Mouse (Mus musculus) CH12.LX (cell line): ENCODE measurements around the gene Tmem100. TPM values are rescaled to one million over a fixed set of nuclear protein-coding genes. Genes with fewer than 3 reads are reported as not detected.

Source experiments
- DNase-seq: peaks from one replicate; pipeline ENCODE4 v3.0.0-alpha.2; 2013; ENCODE audit errors: extremely low read depth
- H3K27ac ChIP-seq: 2 replicates; pipeline ENCODE4 v1.5.1; 2012; ENCODE audit warnings: low read depth, mild to moderate bottlenecking, control low read depth, moderate library complexity; ENCODE audit not compliant: insufficient read depth
- H3K27me3 ChIP-seq: replicated peaks from 2 replicates; pipeline ENCODE3; 2012; ENCODE audit warnings: inconsistent platforms
- H3K36me3 ChIP-seq, 2 experiments: replicated peaks in 1 of 2; 2 replicates each; pipeline versions ENCODE3 to v1.6.1; 2012; ENCODE audit warnings: inconsistent platforms in 1 of 2, low read length in 1 of 2, mild to moderate bottlenecking in 1 of 2, mixed read lengths in 1 of 2, moderate library complexity in 1 of 2; ENCODE audit not compliant: control insufficient read depth in 1 of 2, insufficient read depth in 1 of 2
- H3K4me1 ChIP-seq, 2 experiments: 2 replicates each; pipeline ENCODE4 v1.6.1; 2012; ENCODE audit warnings: inconsistent platforms in 1 of 2, moderate library complexity in 1 of 2; ENCODE audit not compliant: insufficient read depth in 2 of 2, control insufficient read depth in 1 of 2
- H3K4me2 ChIP-seq: 2 replicates; pipeline ENCODE4 v1.6.1; 2012; ENCODE audit warnings: low read depth, mild to moderate bottlenecking, control low read depth; ENCODE audit not compliant: poor library complexity, insufficient read depth, severe bottlenecking
- H3K4me3 ChIP-seq, 3 experiments: fragments of 150-350 bp in 1 of 3; sonication (generic) in 1 of 3; replicated peaks in 1 of 3; 2 replicates each; pipeline versions ENCODE3 to v1.5.1; 2011 to 2012; ENCODE audit warnings: low read depth in 2 of 3, low read length in 2 of 3, mild to moderate bottlenecking in 2 of 3, moderate library complexity in 2 of 3, control low read depth in 1 of 3, improper control_type of control experiment in 1 of 3, inconsistent platforms in 1 of 3, mixed read lengths in 1 of 3; ENCODE audit not compliant: poor library complexity in 1 of 3
- H3K79me2 ChIP-seq: replicated peaks from 2 replicates; pipeline ENCODE4 v1.6.1; 2012; ENCODE audit warnings: mild to moderate bottlenecking, moderate library complexity; ENCODE audit not compliant: control insufficient read depth, poor library complexity, insufficient read depth, severe bottlenecking; ENCODE audit errors: extremely low read depth
- H3K9ac ChIP-seq: 2 replicates; pipeline ENCODE4 v1.6.1; 2012; ENCODE audit warnings: low read depth, mild to moderate bottlenecking, control low read depth, moderate library complexity; ENCODE audit not compliant: insufficient read depth
- H3K9me3 ChIP-seq: replicated peaks from 2 replicates; pipeline ENCODE3; 2012; ENCODE audit warnings: low read length, inconsistent platforms, mixed read lengths
- CHD1 ChIP-seq: IDR thresholded peaks from 2 replicates; pipeline ENCODE4 v1.6.1; 2012; ENCODE audit warnings: low read depth, low read length, improper control_type of control experiment, inconsistent platforms
- CHD2 ChIP-seq: IDR thresholded peaks from 2 replicates; pipeline ENCODE4 v1.6.1; 2011; ENCODE audit warnings: low read length, improper control_type of control experiment
- CTCF ChIP-seq, 2 experiments: IDR thresholded peaks in 1 of 2; conservative IDR thresholded peaks in 1 of 2; 2 replicates each; pipeline ENCODE4 v1.5.1; 2011 to 2012; ENCODE audit warnings: low read depth in 2 of 2, low read length in 2 of 2, improper control_type of control experiment in 1 of 2, inconsistent platforms in 1 of 2, mild to moderate bottlenecking in 1 of 2, moderate library complexity in 1 of 2
- E2F4 ChIP-seq: IDR thresholded peaks from 2 replicates; pipeline ENCODE4 v1.6.1; 2011; ENCODE audit warnings: low read depth, low read length, improper control_type of control experiment; ENCODE audit not compliant: insufficient replicate concordance
- ELF1 ChIP-seq: IDR thresholded peaks from 2 replicates; pipeline ENCODE4 v1.6.1; 2014; ENCODE audit warnings: low read depth, mild to moderate bottlenecking, inconsistent platforms, low read length, improper control_type of control experiment
- EP300 ChIP-seq: IDR thresholded peaks from 2 replicates; pipeline ENCODE4 v1.6.1; 2011; ENCODE audit warnings: low read length, improper control_type of control experiment
- ETS1 ChIP-seq: conservative IDR thresholded peaks from 2 replicates; pipeline ENCODE4 v1.6.1; 2012; ENCODE audit warnings: low read depth, mild to moderate bottlenecking, inconsistent platforms, low read length, improper control_type of control experiment, moderate library complexity
- GABPA ChIP-seq: IDR thresholded peaks from 2 replicates; pipeline ENCODE4 v1.6.1; 2012; ENCODE audit warnings: low read depth, low read length, improper control_type of control experiment, inconsistent platforms; ENCODE audit not compliant: insufficient replicate concordance
- HCFC1 ChIP-seq: IDR thresholded peaks from 2 replicates; pipeline ENCODE4 v1.6.1; 2012; ENCODE audit warnings: low read depth, mild to moderate bottlenecking, inconsistent platforms, low read length, improper control_type of control experiment
- IRF4 ChIP-seq: IDR thresholded peaks from 2 replicates; pipeline ENCODE4 v1.6.1; 2014; ENCODE audit warnings: low read depth, mild to moderate bottlenecking, inconsistent platforms, low read length, improper control_type of control experiment
- JUN ChIP-seq: IDR thresholded peaks from 2 replicates; pipeline ENCODE4 v1.6.1; 2011; ENCODE audit warnings: low read depth, mild to moderate bottlenecking, low read length, improper control_type of control experiment, moderate library complexity; ENCODE audit not compliant: insufficient read depth
- JUND ChIP-seq: conservative IDR thresholded peaks from 2 replicates; pipeline ENCODE4 v1.6.1; 2011; ENCODE audit warnings: low read depth, low read length, improper control_type of control experiment
- MAFK ChIP-seq: IDR thresholded peaks from 2 replicates; pipeline ENCODE4 v1.6.1; 2011; ENCODE audit warnings: low read length, improper control_type of control experiment; ENCODE audit not compliant: insufficient replicate concordance
- MAX ChIP-seq: IDR thresholded peaks from 2 replicates; pipeline ENCODE4 v1.6.1; 2011; ENCODE audit warnings: low read length, improper control_type of control experiment
- MAZ ChIP-seq: IDR thresholded peaks from 2 replicates; pipeline ENCODE4 v1.6.1; 2012; ENCODE audit warnings: low read depth, mild to moderate bottlenecking, inconsistent platforms, low read length, improper control_type of control experiment, moderate library complexity
- MEF2A ChIP-seq: IDR thresholded peaks from 2 replicates; pipeline ENCODE4 v1.6.1; 2014; ENCODE audit warnings: low read depth, mild to moderate bottlenecking, inconsistent platforms, low read length, improper control_type of control experiment, borderline replicate concordance
- MYC ChIP-seq: IDR thresholded peaks from 2 replicates; pipeline ENCODE4 v1.6.1; 2011; ENCODE audit warnings: low read depth, mild to moderate bottlenecking, improper control_type of control experiment, low read length
- NELFE ChIP-seq: IDR thresholded peaks from 2 replicates; pipeline ENCODE4 v1.6.1; 2011; ENCODE audit warnings: low read depth, low read length, improper control_type of control experiment
- NRF1 ChIP-seq: IDR thresholded peaks from 2 replicates; pipeline ENCODE4 v1.6.1; 2014; ENCODE audit warnings: low read depth, mild to moderate bottlenecking, inconsistent platforms, low read length, improper control_type of control experiment, moderate library complexity
- POLR2A ChIP-seq: IDR thresholded peaks from 2 replicates; pipeline ENCODE4 v1.6.1; 2011; ENCODE audit warnings: low read depth, mild to moderate bottlenecking, improper control_type of control experiment, low read length
- POLR2AphosphoS2 ChIP-seq: IDR thresholded peaks from 2 replicates; pipeline ENCODE4 v1.6.1; 2011; ENCODE audit warnings: low read depth, low read length, improper control_type of control experiment
- RAD21 ChIP-seq: IDR thresholded peaks from 2 replicates; pipeline ENCODE4 v1.6.1; 2011; ENCODE audit warnings: low read depth, mild to moderate bottlenecking, low read length, improper control_type of control experiment, moderate library complexity
- RCOR1 ChIP-seq: conservative IDR thresholded peaks from 2 replicates; pipeline ENCODE4 v1.6.1; 2012; ENCODE audit warnings: low read depth, mild to moderate bottlenecking, inconsistent platforms, low read length, improper control_type of control experiment
- SIN3A ChIP-seq: IDR thresholded peaks from 2 replicates; pipeline ENCODE4 v1.6.1; 2012; ENCODE audit warnings: low read length, improper control_type of control experiment, inconsistent platforms
- TBP ChIP-seq: conservative IDR thresholded peaks from 2 replicates; pipeline ENCODE4 v1.6.1; 2011; ENCODE audit warnings: low read depth, low read length, improper control_type of control experiment
- TCF12 ChIP-seq: IDR thresholded peaks from 2 replicates; pipeline ENCODE4 v1.6.1; 2014; ENCODE audit warnings: low read depth, mild to moderate bottlenecking, inconsistent platforms, low read length, improper control_type of control experiment
- USF1 ChIP-seq: IDR thresholded peaks from 2 replicates; pipeline ENCODE4 v1.6.1; 2014; ENCODE audit warnings: low read depth, mild to moderate bottlenecking, inconsistent platforms, low read length, improper control_type of control experiment
- dilution Hi-C: fragments of 300-500 bp; cut with MboI; formaldehyde crosslinking; loops from 2 replicates; pipeline ENCODE4 v1.14.3; 2020; ENCODE audit warnings: low sequenced_read_pairs; ENCODE audit not compliant: extremely low pct_unique_long_range_greater_than_20kb, extremely low pct_ligation_motif_present
- in situ Hi-C: fragments of 300-500 bp; cut with MboI; formaldehyde crosslinking; loops from 3 replicates; pipeline ENCODE4 v1.14.3; 2019; ENCODE audit warnings: low sequenced_read_pairs, low pct_ligation_motif_present, low pct_unique_long_range_greater_than_20kb, mixed read lengths
- polyA plus RNA-seq: library from polyadenylated mRNA; unstranded; fragments of >175 nt; gene quantifications from 2 replicates; pipeline ENCODE4 v1.2.1, GENCODE M21; 2012; ENCODE audit warnings: low read depth; ENCODE audit not compliant: insufficient read length
- total RNA-seq, 2 experiments: library from RNA; depleted of rRNA; stranded (reverse); fragments of 300-350 nt in 1 of 2; fragments of >200 nt in 1 of 2; gene quantifications; 2 replicates each; pipeline ENCODE4 v1.2.3; 2012 to 2014

The Tmem100 gene
- total and polyA plus RNA-seq, 3 experiments, result 0.30 to 3.5 (median 1.0) TPM

DNA sequence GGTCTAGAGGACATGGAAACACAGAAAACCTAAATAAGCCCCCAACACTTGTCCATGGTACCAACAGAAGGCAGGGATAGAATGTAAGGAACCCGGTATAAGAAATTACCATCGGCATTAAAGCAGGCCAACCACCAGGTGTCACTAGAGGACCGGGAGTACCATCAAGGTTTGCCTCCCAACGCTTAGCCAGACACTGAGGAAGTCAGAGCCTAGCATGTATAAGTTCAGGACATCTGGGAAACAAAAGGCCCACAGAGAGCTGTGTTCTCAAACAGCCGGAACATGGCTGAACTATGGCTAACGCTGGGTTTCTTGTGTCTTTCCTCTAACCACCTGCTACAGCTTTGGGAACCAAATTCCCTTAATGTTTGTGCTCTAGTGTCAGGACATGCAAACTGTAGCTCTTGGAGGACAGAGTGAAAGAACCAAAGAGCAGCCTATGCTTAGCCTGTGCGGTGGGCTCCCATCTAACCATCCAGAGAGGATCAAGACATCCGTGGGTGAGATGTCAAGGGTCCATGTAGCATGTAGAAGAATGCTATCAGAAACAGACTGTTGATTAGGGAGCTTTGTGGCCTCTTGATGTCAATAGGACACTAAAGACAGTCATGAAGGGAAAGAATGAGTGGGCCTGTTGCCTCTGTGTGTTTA lies 41.1 kb upstream of the Tmem100 start (continued):
- TF ChIP-seq RAD21, result no peak; the same call in none of the 2 replicates
- no peak for TF ChIP-seq USF1
- TF ChIP-seq IRF4, result peak; percentile 39; the same call in 1 of the 2 replicates
- TF ChIP-seq ETS1, result no peak
- TF ChIP-seq NRF1, result no peak
- TF ChIP-seq MEF2A, result no peak
- TF ChIP-seq TCF12, result no peak
- no peak for TF ChIP-seq MYC
- TF ChIP-seq JUN, result no peak
- TF ChIP-seq CHD1, result no peak
- TF ChIP-seq SIN3A, result no peak
- TF ChIP-seq RCOR1, result no peak

DNA sequence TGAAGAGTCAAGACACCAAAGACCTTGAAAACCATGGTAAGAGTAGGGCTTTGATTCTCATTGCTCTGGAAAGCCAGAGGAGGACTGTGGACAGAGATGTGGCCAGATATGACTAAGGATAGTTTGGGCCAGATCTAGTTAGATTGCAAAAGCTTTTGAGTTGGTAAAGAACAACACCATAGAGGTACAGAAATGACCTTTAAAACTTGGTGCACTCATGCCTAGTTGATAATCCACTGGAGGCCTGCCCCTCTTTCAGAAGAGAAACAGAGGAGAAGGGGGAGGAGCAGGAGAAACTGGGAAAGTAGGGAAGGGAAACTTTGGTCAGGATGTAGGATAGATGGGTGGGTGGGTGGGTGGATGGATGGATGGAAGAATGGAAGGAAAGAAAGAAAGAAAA lies 38.5 kb upstream of the Tmem100 start:
- Histone ChIP-seq H3K27ac (no peak overlapping the region), H3K27me3 (no peaks in the 10 kb centered on the region), H3K4me3 (no peak overlapping the region), H3K4me2 (no peak overlapping the region), H3K79me2 (no peaks in the 10 kb centered on the region; the same call in 1 of the 2 replicates), H3K9ac (no peak overlapping the region), H3K9me3 (no peaks in the 10 kb centered on the region), H3K36me3 (peaks cover 0 to 22% of the 10 kb centered on the region in 2 experiments), H3K4me1 (peaks cover 0 to 23% of the 10 kb centered on the region in 2 experiments; a peak in 2 of 4 replicates)
- DNase-seq, result no peak
- dilution Hi-C loops, result no loop called here
- in situ Hi-C loops, result loop anchor here (25.0 kb wide), 1 partner anchor 621 kb away; no protein-coding TSS in a partner anchor
- TF ChIP-seq HCFC1 (no peak), POLR2A (no peak), EP300 (no peak), NRF1 (no peak), E2F4 (no peak), IRF4 (no peak), JUND (no peak)

DNA sequence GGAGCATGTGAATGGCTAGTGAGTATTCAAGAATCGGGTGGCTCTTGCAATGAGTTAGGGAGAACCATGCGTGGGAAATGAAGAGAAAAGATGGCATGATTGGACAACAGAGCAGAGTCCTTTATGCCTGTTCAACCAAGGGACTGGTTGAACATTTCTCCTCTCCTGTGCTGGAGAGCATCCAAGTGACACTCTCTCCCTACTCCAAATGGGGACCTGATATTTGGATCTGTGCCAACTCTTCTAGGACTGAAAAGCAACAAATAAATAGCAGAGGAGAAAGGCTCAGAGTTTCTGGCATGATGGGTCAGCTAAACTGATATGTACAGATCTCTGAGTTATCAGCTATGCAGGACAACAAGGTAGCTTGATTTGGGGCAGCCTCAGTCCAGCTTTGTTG lies 35.4 kb upstream of the Tmem100 start:
- Histone ChIP-seq H3K9ac (no peak overlapping the region), H3K4me2 (no peak overlapping the region), H3K4me3 (no peak overlapping the region), H3K9me3 (no peaks in the 10 kb centered on the region), H3K4me1 (peaks cover 0 to 18% of the 10 kb centered on the region in 2 experiments; a peak in 2 of 4 replicates), H3K27me3 (no peaks in the 10 kb centered on the region), H3K27ac (no peak overlapping the region), H3K79me2 (no peaks in the 10 kb centered on the region; the same call in 1 of the 2 replicates), H3K36me3 (peaks cover 0 to 31% of the 10 kb centered on the region in 2 experiments)
- DNase-seq, result no peak
- TF ChIP-seq CTCF (conservative IDR thresholded peaks at IDR 0.05 in 1 of 2, IDR thresholded peaks at IDR 0.05 in 1 of 2; ENCODE audit: low read depth in 2 of 2, low read length in 2 of 2) (no peak), NELFE (no peak), MAFK (no peak), ELF1 (no peak), JUN (no peak), GABPA (no peak), E2F4 (no peak), TCF12 (no peak), EP300 (no peak), POLR2AphosphoS2 (no peak), MAX (no peak), CHD2 (no peak), MAZ (no peak), NRF1 (no peak), TBP (no peak)
- dilution Hi-C loops (no loop called here), in situ Hi-C loops (loop anchor here (25.0 kb wide), 1 partner anchor 618 kb away; no protein-coding TSS in a partner anchor)
